Mouse (Mus musculus) heart, adult 2 months (tissue): Measurements from ENCODE around the gene Chmp2b. TPM values are rescaled to one million over a fixed set of nuclear protein-coding genes. Genes with fewer than 3 reads are reported as not detected.

Source experiments
- DNase-seq, 2 experiments: peaks; one replicate each; pipeline ENCODE4 v3.0.0; 2021
- H3K27ac ChIP-seq: fragments of 200-600 bp; 2 replicates; pipeline ENCODE4 v1.8.1; 2022
- H3K27me3 ChIP-seq: fragments of 200-500 bp; 2 replicates; pipeline ENCODE4 v1.6.1; 2012; ENCODE audit warnings: mild to moderate bottlenecking, low read length, inconsistent platforms, mixed read lengths; ENCODE audit not compliant: control insufficient read depth, insufficient read depth
- H3K36me3 ChIP-seq: fragments of 200-500 bp; 2 replicates; pipeline ENCODE4 v1.6.1; 2012; ENCODE audit warnings: low read length, inconsistent platforms; ENCODE audit not compliant: control insufficient read depth, insufficient read depth
- H3K4me1 ChIP-seq: fragments of 200-500 bp; 2 replicates; pipeline ENCODE4 v1.6.1; 2011; ENCODE audit warnings: low read length; ENCODE audit not compliant: control insufficient read depth, insufficient read depth
- H3K4me3 ChIP-seq: fragments of 200-600 bp; 2 replicates; pipeline ENCODE4 v1.8.1; 2022
- H3K79me2 ChIP-seq: fragments of 200-500 bp; replicated peaks from 2 replicates; pipeline ENCODE4 v1.6.1; 2012; ENCODE audit warnings: mild to moderate bottlenecking, inconsistent platforms, low read length, moderate library complexity, mixed read lengths; ENCODE audit not compliant: control insufficient read depth, insufficient read depth
- H3K9ac ChIP-seq: fragments of 200-500 bp; 2 replicates; pipeline ENCODE4 v1.6.1; 2012; ENCODE audit warnings: low read depth, mild to moderate bottlenecking, control low read depth, inconsistent platforms, low read length, mixed read lengths
- CTCF ChIP-seq: fragments of 200-600 bp; IDR thresholded peaks from 2 replicates; pipeline ENCODE4 v1.8.1; 2022; ENCODE audit warnings: antibody characterized with exemption, mild to moderate bottlenecking, moderate library complexity
- EP300 ChIP-seq: fragments of 200-500 bp; IDR thresholded peaks from 2 replicates; pipeline ENCODE4 v1.6.1; 2011; ENCODE audit warnings: low read depth, low read length, control low read depth; ENCODE audit not compliant: insufficient read depth
- POLR2A ChIP-seq: fragments of 200-500 bp; IDR thresholded peaks from 2 replicates; pipeline ENCODE4 v1.6.1; 2011; ENCODE audit warnings: mild to moderate bottlenecking, low read depth, low read length, control low read depth; ENCODE audit not compliant: insufficient read depth
- WGBS: fragments of 180-500 bp; shearing (Covaris S2); methylation state at CpG from one replicate; pipeline ENCODE4 v1.1.7; 2018; 5-methylcytosine and 5-hydroxymethylcytosine counted together
- intact Hi-C: fragments of 180-260 bp; cut with DNase I; formaldehyde crosslinking; loops from one replicate; pipeline ENCODE4 v1.15.1; 2025
- polyA plus RNA-seq: library from polyadenylated mRNA; depleted of rRNA; stranded (reverse); fragments of >200 nt; gene quantifications from 2 replicates; pipeline ENCODE4 v1.2.3, GENCODE M21; 2012; rRNA removed
- total RNA-seq, 2 experiments: library from RNA; stranded (reverse); gene quantifications; 2 replicates each; pipeline ENCODE4 v1.2.3; 2021

Chmp2b gene
- total and polyA plus RNA-seq, 3 experiments = 10.6 to 47.6 (median 41.5) TPM

- Histone ChIP-seq H3K4me1 (no peaks in the 10 kb centered on the region), H3K27me3 (no peaks in the 10 kb centered on the region), H3K36me3 (no peaks in the 10 kb centered on the region), H3K4me3 (no peak within 1 kb of the TSS), H3K9ac (no peak within 1 kb of the TSS), H3K79me2 (no peaks in the 10 kb centered on the region), H3K27ac (no peak within 1 kb of the TSS)
- no peak for TF ChIP-seq POLR2A
- no peak for TF ChIP-seq CTCF
- TF ChIP-seq EP300 = no peak
- no peak for DNase-seq
- intact Hi-C loops = no loop called here
- 76% methylated on average over 6 of the region's 6 CpGs for WGBS
Observed at GRCm38 (mm10) chr16:65520211-65520610, 42.3 kb downstream of the Chmp2b start, which contains the start of gene Pou1f1. TSS of gene Pou1f1 (plus strand) at chr16:65520511.

DNA sequence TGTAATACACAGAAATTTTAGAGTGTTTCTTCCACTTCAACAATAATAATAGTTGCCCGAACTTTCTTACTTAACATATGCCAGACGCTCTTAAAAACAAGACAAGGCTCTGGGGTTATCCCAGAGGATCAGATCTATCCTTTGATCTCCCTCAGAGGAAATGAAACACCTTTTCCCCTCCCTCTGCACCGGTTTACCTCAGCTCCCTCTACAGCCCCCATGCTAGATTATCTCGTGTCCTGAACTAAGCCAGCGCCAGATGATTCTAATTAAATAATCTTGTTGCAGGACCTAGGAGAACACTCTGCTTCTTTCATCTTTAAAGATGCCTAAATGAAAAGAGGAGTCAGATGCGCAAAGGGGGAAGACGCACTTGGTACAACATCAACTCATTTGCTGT lies 48.3 kb downstream of the Chmp2b start:
- no peak overlapping the region for H3K9ac ChIP-seq
- TF ChIP-seq EP300 = no peak
- TF ChIP-seq CTCF = no peak
- no peak for TF ChIP-seq POLR2A
- no peaks in the 10 kb centered on the region for H3K36me3 ChIP-seq
- DNase-seq = no peak
- H3K27me3 ChIP-seq = no peaks in the 10 kb centered on the region
- H3K4me3 ChIP-seq = no peak overlapping the region
- H3K79me2 ChIP-seq = no peaks in the 10 kb centered on the region
- no peaks in the 10 kb centered on the region for H3K4me1 ChIP-seq
- 67% methylated on average over 7 of the region's 7 CpGs for WGBS
- H3K27ac ChIP-seq = no peak overlapping the region
- intact Hi-C loops = no loop called here

DNA sequence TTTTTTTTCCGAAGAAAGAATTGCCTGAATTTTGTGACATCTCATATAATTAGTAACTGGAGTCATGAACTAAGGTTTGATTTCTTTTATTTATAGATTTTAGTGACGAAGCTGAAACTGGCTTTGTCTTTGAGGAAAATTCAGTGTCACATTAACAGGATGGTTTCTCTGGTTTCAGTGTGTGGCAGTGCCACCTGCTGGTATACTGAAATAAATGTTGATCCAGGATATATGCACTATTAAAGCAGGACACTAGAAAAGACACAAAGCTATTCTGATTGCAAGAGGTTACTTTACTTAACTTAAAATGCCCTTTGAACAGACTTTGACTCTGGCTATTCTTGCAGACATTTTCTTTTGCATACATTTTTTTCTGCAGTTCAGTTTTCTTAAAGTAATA lies 65.5 kb downstream of the Chmp2b start:
- TF ChIP-seq EP300 (no peak), POLR2A (no peak), CTCF (peak; percentile 75)
- Histone ChIP-seq H3K4me3 (no peak overlapping the region), H3K4me1 (no peaks in the 10 kb centered on the region; the same call in 1 of the 2 replicates), H3K27ac (no peak overlapping the region), H3K27me3 (no peaks in the 10 kb centered on the region), H3K36me3 (no peaks in the 10 kb centered on the region), H3K9ac (no peak overlapping the region), H3K79me2 (no peaks in the 10 kb centered on the region)
- 24% methylated on average over 2 of the region's 2 CpGs for whole genome bisulfite sequencing
- no peak for DNase-seq
- intact Hi-C loops = loop anchor here (2.0 kb wide), 1 partner anchor 592 kb away; no protein-coding TSS in a partner anchor

DNA sequence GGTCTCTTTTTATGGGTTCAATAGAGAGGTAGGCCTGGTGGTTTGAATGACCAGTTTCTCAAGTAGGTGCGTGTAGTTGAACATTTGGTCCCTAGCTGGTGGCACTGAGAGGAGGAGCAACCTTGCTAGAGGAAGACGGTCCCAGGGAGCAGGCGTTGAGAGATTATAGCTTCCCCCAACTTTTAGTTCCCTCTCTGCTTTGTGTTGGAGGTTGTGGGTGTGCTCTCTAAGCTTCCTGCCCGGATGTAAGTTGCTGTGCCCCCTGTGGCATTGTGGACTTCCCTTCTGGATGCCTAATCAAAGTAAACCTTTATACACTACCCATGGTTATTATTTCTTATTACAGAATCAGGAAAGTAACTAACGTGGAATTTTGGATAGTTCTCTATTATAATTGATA lies 66.5 kb downstream of the Chmp2b start:
- Histone ChIP-seq H3K4me1 (no peaks in the 10 kb centered on the region; the same call in 1 of the 2 replicates), H3K79me2 (no peaks in the 10 kb centered on the region), H3K36me3 (no peaks in the 10 kb centered on the region), H3K9ac (no peak overlapping the region), H3K27me3 (no peaks in the 10 kb centered on the region), H3K4me3 (no peak overlapping the region), H3K27ac (no peak overlapping the region)
- intact Hi-C loops = loop anchor here (2.0 kb wide), 1 partner anchor 591 kb away; no protein-coding TSS in a partner anchor
- WGBS = 46% methylated on average over 5 of the region's 5 CpGs
- TF ChIP-seq POLR2A = no peak
- TF ChIP-seq CTCF = no peak
- TF ChIP-seq EP300 = no peak
- no peak for DNase-seq

Other genes with a start within 250 kb of the Chmp2b start
- gene Pou1f1, start 42.2 kb downstream of the Chmp2b start, total RNA-seq = not detected
- gene Pou1f1, start 42.2 kb downstream of the Chmp2b start, polyA plus RNA-seq = not detected in 2 replicates